Mouse (Mus musculus) gonadal fat pad, adult 2 months (tissue): ENCODE results near the gene Actr2. TPM values are rescaled to one million over a fixed set of nuclear protein-coding genes. Genes with fewer than 3 reads are reported as not detected.
"Not testable (repeated sequence)": the region's sequence is repeated elsewhere in the genome, so short reads cannot be mapped to it uniquely, and the experiment has no call there.

ENCODE experiments used
- DNase-seq: peaks from one replicate; pipeline ENCODE4 v3.0.0-alpha.2; 2012; ENCODE audit warnings: low read depth
- polyA plus RNA-seq: library from polyadenylated mRNA; depleted of rRNA; stranded (reverse); fragments of >200 nt; gene quantifications from 2 replicates; pipeline ENCODE4 v1.2.3, GENCODE M21; 2012; rRNA removed

The Actr2 gene
- polyA plus RNA-seq, result 30.4 and 33.4 TPM in 2 replicates

DNA sequence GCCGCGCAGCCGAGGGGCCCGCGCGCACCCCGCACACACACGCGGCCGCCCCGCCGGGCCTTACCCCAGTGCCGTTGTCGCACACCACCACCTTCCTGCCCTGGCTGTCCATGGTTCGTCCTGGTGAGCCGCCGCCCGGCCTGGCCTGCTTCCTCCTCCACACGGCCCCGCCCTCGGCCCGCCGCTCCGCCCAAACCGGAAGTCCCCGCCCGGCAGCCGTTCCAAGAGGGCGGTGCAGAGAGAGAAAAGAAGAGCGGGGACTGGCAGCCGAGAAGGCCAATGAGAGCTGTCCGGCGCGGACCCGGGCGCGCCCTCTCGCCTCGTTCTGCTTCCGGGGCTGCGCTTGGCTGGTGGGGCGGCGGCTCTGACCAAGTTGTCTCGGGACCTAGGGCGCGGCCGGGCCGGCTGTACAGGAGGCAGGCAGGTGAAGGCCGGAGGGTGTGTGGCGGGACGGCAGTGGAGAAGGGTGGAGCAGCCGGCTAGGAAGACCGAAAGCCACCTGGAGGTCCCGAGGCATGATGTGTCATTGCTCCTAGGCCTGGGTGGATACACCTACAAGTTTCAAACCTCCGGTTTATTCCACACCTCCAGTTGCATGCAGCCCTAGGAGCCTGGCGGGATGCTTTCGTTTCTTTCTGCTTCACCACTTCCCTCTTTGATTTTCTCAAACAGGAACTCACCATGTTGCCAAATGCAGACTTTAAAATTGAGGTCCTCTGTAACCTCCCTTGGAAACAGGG, at the start of gene Actr2:
Actr2 (minus strand) TSS at position 173 of the 740 bp plus-strand sequence.
- peak; percentile 47 for DNase-seq

DNA sequence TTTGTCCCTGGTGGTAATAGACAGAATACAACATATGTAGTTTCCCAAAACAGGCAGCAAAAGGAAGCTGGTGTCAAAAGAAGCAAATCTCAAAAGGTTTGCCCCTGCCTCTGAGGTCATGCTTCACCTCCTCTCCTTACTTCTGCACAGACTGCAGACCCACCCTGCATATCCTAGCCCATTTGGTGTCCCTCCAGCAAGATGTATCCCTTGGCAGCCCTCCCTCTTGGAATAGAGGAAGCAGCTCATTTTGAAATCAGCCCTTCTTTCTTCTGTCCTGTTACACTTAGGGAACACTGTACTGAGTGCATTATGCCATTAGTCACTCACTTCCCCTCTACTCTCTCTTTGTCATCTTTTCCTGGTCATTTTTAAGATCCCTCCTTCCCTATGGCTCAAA, 46.2 kb upstream of the Actr2 start:
- DNase-seq, result no peak

DNA sequence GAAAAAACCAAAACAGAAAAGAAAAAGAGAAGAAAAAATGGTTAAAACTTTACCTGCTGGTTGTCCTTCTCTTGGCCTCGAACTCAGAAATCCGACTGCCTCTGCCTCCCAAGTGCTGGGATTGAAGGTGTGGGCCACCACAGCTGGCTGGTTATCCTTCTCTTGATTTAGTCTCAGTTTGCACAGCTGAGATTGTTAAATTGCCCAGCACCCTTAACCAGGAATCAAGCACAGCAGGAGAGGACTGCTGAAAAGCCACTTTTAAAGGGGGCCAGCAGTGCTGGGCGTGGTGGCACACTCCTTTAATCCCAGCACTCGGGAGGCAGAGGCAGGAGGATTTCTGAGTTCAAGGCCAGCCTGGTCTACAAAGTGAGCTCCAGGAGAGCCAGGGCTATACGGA, 40.8 kb upstream of the Actr2 start:
- not testable (repeated sequence) for DNase-seq

DNA sequence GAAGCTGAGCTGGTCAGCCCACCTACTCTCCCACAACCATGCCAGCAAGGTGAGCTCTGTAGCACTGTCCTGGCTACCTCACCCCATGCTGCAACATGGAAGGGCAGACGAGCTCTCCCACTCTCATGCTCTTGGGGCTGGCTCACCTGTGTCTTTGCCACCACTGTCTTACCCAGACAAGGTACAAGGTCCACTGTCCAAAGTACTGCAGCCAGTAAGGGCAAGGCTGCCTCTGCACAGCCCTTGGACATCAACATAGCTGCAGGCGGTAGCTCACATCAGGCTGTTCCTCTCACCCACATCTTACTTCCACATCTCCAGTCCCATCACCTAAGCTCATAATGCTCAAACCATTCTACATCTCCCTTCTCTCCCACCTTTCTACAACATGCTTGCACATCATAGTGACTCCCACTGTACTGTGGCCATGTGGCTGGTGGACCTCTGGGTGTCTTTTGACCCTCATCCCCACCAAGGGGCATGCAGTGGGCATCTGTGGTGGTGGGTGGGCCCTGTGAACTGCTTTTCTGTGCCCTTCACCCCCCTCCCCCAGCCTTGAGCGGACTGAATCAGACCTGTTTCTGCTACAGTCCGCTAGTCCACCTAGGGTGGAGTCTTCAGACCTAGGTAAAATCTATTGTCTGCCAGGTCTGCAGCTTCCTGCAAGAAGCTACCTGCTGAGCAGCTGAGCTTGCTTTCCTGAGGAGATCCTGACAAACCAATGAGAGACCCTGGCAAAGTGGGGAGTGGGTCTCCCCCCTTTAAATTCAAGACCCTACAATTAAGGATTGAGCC, 39.6 kb upstream of the Actr2 start:
- no peak for DNase-seq

DNA sequence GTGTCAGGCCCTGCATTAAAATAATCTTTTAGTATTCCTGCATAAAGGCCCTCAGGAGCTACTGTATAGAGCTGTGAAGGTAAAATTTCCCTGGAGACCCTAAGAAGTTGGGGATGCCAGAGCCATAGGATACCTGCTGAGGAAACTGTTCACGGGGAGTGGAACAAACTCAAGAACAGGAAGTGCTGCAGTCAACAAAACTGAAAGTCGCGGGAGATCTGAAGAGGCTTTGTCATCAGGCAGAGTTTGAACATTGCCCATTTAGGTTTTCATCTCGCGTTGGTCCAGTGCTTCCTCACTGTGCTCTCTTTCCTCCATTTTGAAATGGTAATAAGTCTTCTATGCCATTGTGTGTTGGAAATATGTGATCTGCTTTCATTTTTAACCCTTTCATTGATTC, 38.6 kb upstream of the Actr2 start:
- DNase-seq, result no peak

DNA sequence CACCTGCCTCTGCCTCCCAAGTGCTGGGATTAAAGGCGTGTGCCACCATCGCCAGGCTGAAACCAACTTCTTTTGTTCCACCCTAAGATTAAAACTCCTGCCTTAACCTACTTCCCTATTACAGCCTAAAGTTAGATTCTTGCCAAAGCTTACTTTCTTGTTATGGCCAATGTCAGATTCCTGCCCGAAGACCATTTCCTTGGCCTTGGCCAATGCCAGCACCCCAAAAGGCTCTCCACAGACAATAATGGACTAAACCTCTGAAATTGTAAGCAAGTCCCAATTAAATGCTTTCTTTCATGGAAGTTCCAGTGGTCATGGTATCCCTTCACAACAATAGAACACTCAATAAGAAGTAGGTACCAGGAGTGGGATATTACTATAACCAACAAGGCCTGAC, 37.2 kb upstream of the Actr2 start:
- DNase-seq, result no peak

DNA sequence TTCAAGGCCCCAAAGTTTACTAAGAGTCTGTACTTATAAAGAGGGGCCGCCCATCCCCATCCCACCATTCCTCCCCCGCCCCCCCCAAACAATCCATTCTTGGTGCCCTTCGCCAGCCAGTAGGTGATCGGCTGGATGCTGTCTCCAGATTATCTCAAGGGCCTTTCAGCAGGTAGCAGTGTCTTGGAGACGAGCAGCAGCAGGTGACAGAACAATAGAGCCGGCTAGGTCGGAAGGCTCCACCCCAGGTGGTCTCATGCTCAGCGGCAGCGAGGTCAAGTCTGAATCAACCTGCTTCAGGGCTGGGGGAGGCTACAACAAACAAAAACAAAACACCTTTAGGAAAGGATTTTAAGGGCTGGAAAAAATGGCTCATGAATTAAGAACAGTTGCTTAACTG, 32.7 kb upstream of the Actr2 start:
- no peak for DNase-seq

DNA sequence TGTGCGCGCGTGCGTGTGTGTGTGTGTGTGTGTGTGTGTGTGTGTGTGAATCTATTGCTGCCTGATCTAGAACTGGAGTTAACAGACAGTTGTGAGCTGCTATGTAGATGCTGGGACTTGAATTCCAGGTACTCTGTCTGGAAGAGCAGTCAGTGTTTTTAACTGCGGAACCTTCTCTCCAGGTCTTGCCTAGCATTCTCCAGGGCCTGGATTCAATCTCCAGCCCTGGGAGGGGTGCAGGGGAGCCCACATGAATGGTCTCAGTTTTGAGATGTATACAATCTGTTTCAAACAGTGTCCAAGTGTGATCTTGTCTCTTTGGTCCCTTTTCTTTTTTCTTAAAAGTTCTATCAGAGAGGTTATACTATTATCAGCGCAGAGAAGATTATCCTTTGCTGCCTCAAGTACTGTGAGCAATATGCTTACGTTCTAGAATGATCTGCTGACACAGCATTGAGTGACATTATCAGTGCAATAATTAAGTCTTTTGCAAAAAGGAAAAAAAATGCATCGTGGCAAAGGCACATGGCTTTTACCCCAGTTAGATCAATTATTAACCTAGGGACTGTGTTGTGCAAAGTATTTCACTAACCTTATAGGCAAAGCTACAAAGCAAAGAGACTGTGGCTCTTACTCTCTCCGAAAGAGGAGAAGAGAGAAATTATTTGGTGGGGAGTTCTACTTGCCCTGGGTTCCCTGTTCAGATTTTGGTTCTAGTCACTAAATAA, 32.0 kb upstream of the Actr2 start:
- no peak for DNase-seq

DNA sequence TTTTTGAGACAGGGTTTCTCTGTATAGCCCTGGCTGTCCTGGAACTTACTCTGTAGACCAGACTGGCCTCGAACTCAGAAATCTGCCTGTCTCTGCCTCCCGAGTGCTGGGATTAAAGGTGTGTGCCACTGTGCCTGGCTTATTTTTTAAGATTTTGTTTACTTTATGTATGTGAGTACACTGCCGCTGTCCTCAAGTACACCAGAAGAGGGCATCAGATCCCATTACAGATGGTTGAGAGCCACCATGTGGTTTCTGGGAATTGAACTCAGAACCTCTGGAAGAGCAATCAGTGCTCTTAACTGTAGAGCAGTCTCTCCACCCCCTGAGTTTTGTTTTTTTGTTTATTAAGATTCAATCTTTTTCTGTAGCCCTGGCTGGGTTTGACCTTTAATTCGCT, 31.0 kb upstream of the Actr2 start:
- DNase-seq, result not testable (repeated sequence)

DNA sequence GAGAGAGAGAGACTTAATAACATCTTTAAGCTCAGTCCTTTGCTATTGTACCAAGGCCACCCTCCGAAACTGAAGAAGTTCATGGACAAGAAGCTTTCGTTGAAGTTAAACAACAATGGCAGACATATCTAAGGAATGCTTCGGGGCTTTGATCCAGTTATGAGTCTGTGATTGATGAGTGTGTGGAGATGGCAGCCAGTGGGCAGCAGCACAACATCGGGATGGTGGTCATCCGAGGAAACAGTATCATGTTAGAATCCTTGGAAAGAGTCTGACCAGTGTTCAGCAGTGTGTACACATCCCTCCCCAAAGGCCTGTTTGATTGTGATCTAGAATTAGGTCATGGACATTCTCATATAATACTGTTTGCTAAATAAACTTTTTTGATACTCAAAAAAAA, 29.8 kb upstream of the Actr2 start:
- no peak for DNase-seq

DNA sequence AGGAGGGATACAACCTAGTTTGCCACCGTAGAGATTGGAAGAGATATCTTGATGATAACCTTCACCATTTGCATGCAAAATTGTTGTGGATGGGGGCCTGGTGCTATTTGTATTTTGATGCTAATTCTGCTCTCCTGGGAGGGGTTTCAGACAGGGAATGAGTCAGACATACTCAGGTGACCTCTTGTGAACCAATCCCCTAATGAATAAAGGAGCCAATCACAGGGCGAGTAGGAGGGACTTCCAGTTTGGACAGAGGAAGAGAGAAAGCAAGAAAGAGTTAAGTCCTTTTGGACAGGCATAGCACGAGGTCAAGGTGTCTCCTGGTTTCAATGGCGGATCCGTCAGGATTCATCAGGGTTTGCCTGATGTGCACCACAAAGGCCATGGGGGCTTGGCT, 27.6 kb upstream of the Actr2 start:
- DNase-seq, result no peak

DNA sequence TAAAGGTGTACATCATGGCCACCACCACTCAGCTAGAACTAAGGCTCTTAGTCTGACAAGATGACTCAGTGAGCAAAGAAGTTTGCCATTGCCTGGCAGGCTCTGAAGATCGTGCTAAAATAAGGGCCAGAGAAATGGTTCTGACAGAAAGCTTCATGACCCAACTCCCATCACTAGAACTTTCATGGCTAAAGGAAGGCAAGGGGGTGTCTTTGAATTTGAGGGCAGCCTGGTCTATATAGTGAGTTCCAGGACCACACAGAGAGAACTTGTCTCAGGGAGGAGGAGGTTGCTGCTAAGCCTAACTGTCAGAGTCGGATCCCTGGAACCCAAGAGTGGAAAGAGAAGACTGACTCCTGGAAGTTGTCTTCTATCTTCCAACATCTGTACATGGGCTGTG, 27.0 kb upstream of the Actr2 start:
- DNase-seq, result no peak

DNA sequence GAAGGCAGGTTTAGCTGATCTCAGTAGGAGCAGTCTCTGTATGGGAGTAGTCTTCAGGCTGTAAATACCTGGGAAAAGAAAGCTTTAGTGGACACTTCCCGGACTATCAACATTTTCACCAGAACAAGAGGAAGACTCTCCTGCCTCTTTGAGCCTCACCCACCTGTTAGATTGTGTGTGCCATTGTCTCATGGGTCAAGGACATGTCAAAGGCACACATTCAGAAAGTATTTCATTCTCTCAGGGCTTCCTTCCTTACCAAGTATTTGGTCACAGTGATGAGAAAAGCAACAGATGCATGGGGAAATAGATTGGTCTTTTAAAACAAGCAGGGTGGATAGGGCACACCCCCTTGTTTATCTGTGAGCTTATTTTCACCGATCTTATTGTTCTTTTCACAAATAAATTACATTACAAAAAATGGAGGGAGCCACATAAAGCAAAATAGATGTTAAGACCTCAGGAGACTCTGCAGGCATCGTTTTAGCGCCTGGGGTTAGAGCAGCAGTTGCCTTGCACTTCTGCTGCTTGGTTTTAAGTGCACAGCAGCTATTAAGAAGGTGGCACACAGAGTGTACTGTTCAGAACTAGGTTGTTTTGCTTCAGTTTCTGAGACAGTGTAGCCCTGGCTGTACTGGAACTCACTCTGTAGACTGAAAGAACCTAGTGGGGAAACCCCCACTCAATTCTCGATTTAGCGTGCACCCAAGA, 25.9 kb upstream of the Actr2 start:
- DNase-seq, result no peak

DNA sequence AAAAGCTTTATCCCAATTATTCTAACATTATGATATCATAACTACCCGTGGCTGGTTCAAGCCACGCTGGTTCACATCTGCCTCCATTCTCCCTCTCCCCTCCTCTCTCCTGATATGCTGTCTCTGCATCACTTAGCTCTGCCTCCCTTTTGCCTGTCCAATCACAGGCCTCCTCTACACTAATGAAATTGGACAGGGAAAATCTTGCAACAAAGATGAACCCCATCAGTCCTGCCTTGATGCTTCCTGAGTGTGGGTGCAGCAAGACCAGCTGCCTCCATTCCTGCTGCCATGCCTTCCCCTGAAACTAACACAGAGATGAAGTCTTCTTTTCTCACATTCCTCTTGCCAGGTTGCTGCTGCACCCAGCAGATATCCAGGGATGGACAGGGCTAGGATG, 25.2 kb upstream of the Actr2 start:
- DNase-seq, result no peak

DNA sequence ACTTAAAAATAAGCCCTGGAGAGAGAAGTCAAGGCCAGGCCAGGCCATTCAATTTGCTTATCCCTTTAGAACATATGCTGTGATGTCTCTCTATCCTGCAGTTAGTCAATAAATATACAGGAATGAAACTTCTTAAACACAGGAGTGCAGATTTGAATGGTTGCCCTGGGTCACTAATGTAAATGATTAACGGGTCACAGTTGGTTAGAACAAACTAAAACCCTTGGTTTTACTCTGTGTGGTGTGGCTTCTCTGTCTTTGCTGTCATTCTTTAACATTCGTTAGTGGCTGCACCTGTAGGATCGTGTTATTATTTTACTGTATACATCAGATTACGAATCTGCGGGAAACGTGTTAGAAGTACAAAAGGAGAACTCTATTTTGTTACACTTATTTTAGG, 23.6 kb upstream of the Actr2 start:
- no peak for DNase-seq

DNA sequence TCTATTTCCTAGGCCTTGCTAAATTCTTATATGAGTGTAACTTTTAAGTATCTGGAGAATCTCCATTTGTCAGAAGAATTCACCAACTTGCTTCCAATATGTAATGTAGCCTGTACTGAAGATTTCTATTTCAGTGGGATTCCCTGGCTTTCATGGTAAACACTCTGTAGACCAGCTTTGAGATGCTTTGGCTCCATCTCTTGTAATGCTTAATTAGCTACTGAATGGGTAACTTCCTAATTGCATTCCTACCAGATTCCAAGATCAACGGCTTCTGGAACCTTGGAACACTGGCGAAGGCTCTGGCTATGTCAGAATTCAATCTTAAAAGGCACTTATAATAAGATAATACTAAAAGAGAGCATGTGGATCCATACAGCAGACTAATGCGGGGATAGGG, 22.2 kb upstream of the Actr2 start:
- DNase-seq, result not testable (repeated sequence)

DNA sequence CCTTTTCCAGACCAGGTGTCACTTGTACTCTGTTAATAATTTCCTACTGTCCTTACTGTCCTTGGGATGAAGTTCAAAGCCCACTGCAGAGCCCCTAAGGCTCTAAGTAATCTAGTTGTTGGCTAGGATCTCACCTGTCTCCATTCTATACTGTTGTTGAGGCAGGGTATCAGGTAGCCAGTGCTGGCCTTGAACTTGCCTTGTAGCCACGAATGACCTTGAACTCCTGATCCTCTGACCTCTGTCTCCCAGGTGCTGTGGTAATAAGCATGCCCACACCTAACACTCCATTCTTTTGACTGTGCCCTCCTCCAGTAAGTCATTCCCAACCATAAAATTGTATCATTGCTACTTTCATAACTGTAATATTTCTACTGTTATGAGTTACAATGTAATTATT, 21.0 kb upstream of the Actr2 start:
- DNase-seq, result no peak

DNA sequence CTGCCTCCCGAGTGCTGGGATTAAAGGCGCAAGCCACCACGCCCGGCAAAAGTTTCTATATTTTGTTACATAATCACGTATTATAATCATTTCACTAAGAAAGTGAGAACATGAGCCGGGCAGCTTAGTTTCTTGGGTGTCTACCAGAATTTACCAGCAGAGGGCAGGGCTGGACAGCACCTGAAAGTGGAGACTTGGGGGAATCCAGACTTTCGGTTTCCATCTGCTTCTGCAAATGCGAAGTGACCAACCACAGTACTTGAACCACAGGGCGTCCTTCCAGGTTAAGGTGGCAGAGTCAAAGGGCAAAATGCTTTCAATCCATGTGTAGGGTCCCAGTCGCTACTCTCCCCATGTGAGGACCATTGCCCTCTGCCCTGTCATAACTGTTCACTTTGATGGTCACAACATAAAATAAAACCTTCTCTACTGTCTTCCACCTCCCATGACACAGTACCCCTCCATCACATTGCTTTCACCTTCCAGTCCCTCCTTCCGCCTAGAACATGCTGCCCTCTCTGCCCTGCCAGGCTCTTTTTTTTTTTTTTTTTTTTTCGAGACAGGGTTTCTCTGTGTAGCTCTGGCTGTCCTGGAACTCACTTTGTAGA, 20.3 kb upstream of the Actr2 start:
- DNase-seq, result no peak

DNA sequence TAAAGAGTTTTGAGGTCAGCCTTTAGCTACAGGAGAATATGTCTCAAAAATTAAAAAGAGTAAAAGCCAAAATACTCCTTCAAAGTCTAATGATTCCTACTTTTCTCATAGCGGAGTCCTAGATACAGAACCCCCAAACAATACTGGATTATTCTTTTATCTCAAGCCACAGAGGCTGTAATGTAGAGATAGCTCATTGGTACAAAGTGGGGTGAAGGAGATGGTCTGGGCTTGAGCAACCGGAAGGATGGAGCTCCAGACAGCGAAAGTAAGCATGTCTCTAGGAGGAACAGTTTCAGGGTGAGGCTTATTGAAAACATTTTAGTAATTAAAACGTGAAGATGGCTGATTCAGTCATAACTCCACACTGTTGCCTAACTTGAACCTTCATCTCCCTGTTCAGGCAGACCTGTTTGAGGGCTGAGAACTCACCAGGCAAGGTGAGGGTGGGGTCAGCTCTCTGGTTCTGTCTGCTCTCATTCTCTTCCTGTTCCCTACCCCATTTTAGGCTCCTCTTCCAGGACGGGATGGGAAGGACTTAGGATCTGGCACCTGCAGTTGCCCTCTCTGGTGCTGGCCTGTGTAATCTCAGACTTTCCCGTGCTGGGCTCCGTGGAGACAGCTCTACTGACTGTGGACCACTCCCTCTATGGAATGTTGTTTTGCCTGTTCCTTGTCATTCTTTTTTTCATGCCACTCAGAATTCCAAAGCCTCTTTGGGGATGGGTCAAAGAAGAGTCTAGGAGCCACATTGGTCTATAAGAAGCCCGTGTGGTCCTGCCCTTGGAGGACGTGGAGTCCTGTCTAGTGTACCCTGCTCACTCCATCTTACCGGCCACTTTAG, 14.2 kb upstream of the Actr2 start:
- DNase-seq, result no peak

DNA sequence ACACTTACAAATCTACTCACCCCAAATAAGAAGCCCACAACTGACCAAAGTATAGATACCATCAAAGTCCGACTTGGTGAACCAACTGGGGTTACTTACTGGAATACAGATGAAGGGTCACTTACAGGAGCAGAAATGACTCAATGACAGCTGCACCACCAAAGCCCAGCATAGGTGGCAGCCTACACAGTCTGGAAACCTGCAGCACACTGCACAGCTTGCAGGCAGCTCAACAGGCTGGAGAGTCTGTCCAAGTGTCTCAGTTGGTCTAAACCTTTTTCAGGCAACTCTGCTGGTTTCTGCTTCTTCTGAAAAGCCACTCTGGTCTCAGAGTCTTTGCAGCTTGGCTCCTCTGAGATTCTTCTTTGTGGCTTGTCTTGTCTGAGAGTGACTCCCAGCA, 12.7 kb upstream of the Actr2 start:
- no peak for DNase-seq

DNA sequence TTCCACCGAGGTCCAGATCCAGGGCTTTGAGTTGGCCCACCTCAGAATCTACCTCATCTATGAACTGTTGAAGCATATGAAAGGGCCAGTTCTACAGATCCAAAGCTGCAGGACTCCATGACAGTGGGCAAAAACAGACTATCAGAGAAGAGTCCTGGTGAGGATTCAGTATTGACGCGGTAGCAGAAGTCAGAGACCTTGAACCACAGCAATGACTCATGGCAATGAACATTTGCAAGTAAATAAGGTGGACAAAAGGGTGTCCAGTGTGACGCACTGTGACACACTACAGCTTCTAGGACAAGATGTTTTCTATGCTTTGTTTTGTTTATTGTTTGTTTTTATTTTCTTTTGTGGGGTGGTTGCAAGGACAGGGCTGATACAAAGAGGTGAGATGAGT, 4.0 kb upstream of the Actr2 start:
- DNase-seq, result no peak
